Mouse (Mus musculus) forebrain, embryonic 12.5 days (tissue): Measurements from ENCODE around the gene Kcnc2. TPM values are rescaled to one million over a fixed set of nuclear protein-coding genes. Genes with fewer than 3 reads are reported as not detected.

Source experiments
- ATAC-seq: fragments of 200-750 bp; cut with Nextera tagmentation; 2 replicates; pipeline ENCODE4 v1.8.0; 2017; ENCODE audit warnings: moderate TSS enrichment; ENCODE audit not compliant: low FRiP score
- H3K27ac ChIP-seq: fragments of 300-500 bp; sonication (generic); 2 replicates; pipeline ENCODE4 v1.5.1; 2016; ENCODE audit warnings: mild to moderate bottlenecking
- H3K27me3 ChIP-seq: fragments of 300-500 bp; sonication (generic); 2 replicates; pipeline ENCODE4 v1.6.1; 2016; ENCODE audit warnings: mild to moderate bottlenecking
- H3K36me3 ChIP-seq: fragments of 300-500 bp; sonication (generic); replicated peaks from 2 replicates; pipeline ENCODE4 v1.6.1; 2016; ENCODE audit warnings: mild to moderate bottlenecking
- H3K4me1 ChIP-seq: fragments of 300-500 bp; sonication (generic); 2 replicates; pipeline ENCODE4 v1.6.1; 2016
- H3K4me2 ChIP-seq: fragments of 300-500 bp; sonication (generic); 2 replicates; pipeline ENCODE4 v1.6.1; 2016; ENCODE audit warnings: mild to moderate bottlenecking, moderate library complexity
- H3K4me3 ChIP-seq: fragments of 300-500 bp; sonication (generic); replicated peaks from 2 replicates; pipeline ENCODE4 v1.5.1; 2016; ENCODE audit warnings: mild to moderate bottlenecking
- H3K9ac ChIP-seq: fragments of 300-500 bp; sonication (generic); 2 replicates; pipeline ENCODE4 v1.6.1; 2016; ENCODE audit warnings: mild to moderate bottlenecking
- H3K9me3 ChIP-seq: fragments of 300-500 bp; sonication (generic); 2 replicates; pipeline ENCODE4 v1.6.1; 2016
- WGBS: fragments of 180-500 bp; shearing (Covaris S2); methylation state at CpG from one replicate; pipeline ENCODE4 v1.1.7; 2016; 5-methylcytosine and 5-hydroxymethylcytosine counted together
- polyA plus RNA-seq: library from polyadenylated mRNA; unstranded; fragments of >200 nt; fragmentation: Nextera tagmentation; extraction: Ambion mirVana; gene quantifications from 2 replicates; pipeline ENCODE4 v1.2.1, GENCODE M21; 2016

Kcnc2 gene
- polyA plus RNA-seq, 1 experiment from 2014 or later, result 1.8 TPM

DNA sequence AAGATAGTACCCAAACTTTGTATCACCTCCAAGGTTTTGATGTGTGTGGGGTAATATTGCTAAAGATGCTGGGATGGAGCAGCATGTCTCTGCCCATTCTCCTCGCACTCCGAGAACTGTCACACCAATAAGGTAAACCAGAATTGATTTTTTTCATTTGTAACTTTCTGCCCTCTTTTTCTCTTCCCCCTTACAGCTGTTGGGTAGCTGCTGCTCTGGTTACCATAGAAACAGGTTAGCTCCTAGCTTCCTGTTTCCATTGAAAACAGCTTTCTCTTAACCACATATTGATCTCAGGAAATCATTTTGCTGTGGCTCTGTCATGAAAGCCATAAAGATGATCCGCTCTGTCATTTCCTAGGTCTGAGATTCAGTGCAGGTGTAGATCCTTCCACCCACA lies 7.1 kb downstream of the Kcnc2 start:
- H3K4me3 ChIP-seq, result no peak overlapping the region
- WGBS, result 88% methylated on average over 3 of the region's 3 CpGs
- H3K4me2 ChIP-seq, result no peak overlapping the region
- no peak overlapping the region for H3K9ac ChIP-seq
- ATAC-seq, result no peak
- H3K4me1 ChIP-seq, result no peaks in the 10 kb centered on the region
- no peaks in the 10 kb centered on the region for H3K36me3 ChIP-seq
- no peaks in the 10 kb centered on the region for H3K9me3 ChIP-seq
- H3K27ac ChIP-seq, result no peak overlapping the region
- H3K27me3 ChIP-seq, result peaks cover 11% of the 10 kb centered on the region

DNA sequence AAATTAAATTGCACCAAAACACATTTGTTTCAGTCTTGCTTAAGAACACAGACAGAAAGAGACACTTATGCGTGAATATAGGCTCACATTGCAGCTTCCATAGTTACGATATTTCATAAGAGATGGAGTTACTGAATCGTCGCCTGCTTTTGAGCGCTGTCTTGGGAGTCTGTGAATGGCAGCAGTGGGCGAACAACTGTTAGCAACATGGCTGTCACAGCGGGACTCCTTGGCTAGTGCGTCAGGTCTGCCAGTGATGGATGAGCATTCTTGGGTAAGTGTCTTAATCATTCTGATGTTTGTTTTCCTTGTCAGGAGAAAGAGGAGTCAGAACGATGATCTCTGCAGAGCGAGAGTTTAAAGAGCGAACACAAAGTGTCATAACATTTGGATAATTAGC lies 44.2 kb downstream of the Kcnc2 start:
- H3K9ac ChIP-seq, result no peak overlapping the region
- no peaks in the 10 kb centered on the region for H3K9me3 ChIP-seq
- no peak overlapping the region for H3K4me2 ChIP-seq
- no peak for ATAC-seq
- H3K4me1 ChIP-seq, result no peaks in the 10 kb centered on the region
- H3K27ac ChIP-seq, result no peak overlapping the region
- no peak overlapping the region for H3K4me3 ChIP-seq
- WGBS, result 69% methylated on average over 11 of the region's 11 CpGs
- H3K36me3 ChIP-seq, result no peaks in the 10 kb centered on the region
- H3K27me3 ChIP-seq, result no peaks in the 10 kb centered on the region

DNA sequence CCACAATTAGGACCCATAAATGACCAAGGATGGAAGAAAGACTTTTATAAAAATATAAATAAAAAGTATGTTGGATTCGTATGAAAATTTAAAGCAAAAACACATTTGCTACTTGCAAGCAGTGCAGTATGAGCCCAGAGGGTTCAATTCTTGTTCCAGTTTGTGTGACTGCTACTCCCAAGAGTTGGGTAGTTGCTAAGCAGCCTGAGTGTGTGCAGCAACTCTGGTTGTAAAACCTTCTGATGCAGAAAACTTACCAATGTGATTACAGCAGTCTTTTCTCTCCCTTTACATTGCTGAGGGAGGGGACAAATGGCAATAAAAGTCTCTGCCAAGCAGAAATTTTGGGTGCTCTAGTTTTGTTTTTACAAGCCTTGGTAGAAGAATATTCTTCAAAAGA lies 46.9 kb downstream of the Kcnc2 start:
- Histone ChIP-seq H3K27ac (no peak overlapping the region), H3K9me3 (no peaks in the 10 kb centered on the region), H3K27me3 (no peaks in the 10 kb centered on the region), H3K9ac (no peak overlapping the region), H3K4me1 (no peaks in the 10 kb centered on the region), H3K36me3 (no peaks in the 10 kb centered on the region), H3K4me3 (no peak overlapping the region), H3K4me2 (no peak overlapping the region)
- WGBS, result 78% methylated on average over 1 of the region's 1 CpGs
- ATAC-seq, result no peak

DNA sequence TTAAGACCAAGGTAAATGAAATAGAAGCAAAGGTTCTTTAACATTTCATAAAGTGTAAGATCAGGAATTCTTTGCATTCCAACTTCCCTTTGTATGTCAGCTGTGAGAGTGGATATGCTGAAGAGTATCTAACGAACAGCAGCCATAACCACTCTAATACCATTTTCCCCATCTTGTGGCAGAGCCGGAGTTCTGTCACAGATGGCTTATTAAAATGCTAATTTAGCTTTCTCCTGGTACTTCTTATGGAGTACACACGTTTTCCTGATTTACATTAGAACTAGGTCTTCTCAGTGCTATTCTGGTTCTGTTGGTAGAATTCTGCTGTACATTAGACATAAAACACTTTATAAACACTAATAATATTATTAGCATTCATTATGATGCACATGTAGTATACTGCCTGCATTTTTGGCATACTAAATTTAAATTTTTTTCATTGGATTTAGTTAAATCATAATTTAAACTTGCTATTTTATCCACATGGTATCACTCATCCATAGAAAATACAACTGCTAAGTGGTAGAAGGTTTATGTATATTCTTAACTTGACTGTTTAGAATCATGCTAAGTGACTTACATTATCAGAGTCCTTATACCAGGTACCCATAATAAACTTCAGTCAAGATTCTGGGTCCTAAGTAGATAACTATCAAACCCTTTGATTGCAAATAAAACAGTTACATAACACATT lies 86.9 kb downstream of the Kcnc2 start:
- Histone ChIP-seq H3K4me3 (no peak overlapping the region), H3K4me1 (peaks cover 4% of the 10 kb centered on the region; the same call in 1 of the 2 replicates), H3K9ac (no peak overlapping the region), H3K36me3 (no peaks in the 10 kb centered on the region), H3K27me3 (no peaks in the 10 kb centered on the region), H3K27ac (no peak overlapping the region), H3K4me2 (no peak overlapping the region), H3K9me3 (no peaks in the 10 kb centered on the region)
- ATAC-seq, result peak; percentile 57; the same call in 1 of the 2 replicates
- 24% methylated on average over 3 of the region's 3 CpGs for WGBS

DNA sequence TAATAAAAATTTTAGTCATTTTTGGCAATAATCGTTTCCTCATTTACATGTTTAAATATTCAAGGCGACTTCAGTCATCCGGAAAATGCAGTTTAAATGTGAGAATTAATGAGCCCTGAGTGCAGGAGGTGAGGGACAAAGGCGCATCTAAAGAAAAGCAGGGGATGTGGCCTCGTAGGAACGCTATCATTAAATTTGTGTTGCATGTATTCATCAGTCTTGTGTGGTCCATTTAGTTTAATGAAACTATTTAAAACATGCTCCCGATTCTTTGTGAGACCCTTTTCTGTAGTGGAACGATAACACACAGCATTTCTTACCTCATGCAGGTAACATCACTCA lies 87.4 kb downstream of the Kcnc2 start:
- WGBS, result 41% methylated on average over 8 of the region's 8 CpGs
- no peaks in the 10 kb centered on the region for H3K27me3 ChIP-seq
- H3K9ac ChIP-seq, result no peak overlapping the region
- H3K27ac ChIP-seq, result no peak overlapping the region
- no peak overlapping the region for H3K4me3 ChIP-seq
- H3K36me3 ChIP-seq, result no peaks in the 10 kb centered on the region
- ATAC-seq, result peak; percentile 68; the same call in 1 of the 2 replicates
- no peak overlapping the region for H3K4me2 ChIP-seq
- H3K4me1 ChIP-seq, result peaks cover 4% of the 10 kb centered on the region; the same call in 1 of the 2 replicates
- no peaks in the 10 kb centered on the region for H3K9me3 ChIP-seq

DNA sequence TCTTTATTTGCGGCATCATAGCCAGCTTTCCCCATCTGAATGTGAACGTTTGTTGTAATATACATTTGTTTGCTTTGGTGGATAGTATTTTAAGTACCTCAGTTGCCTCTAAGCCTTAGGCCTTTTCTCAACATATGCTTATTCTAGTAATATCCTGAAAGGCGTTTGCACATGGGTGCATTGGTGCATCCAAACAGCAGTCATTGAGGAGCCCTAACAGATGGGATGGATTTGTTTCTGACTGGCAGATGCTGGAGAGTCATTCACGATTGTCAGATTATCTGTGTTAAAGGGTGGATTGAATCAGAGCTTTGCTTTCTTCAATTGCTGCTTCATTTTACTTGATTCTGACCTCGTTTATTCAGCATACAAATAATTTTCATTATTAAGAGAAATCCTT lies 89.8 kb downstream of the Kcnc2 start:
- Histone ChIP-seq H3K4me3 (no peak overlapping the region), H3K36me3 (no peaks in the 10 kb centered on the region), H3K4me1 (peaks cover 4% of the 10 kb centered on the region; the same call in 1 of the 2 replicates), H3K9ac (no peak overlapping the region), H3K9me3 (no peaks in the 10 kb centered on the region), H3K27ac (no peak overlapping the region), H3K27me3 (no peaks in the 10 kb centered on the region), H3K4me2 (no peak overlapping the region)
- no peak for ATAC-seq
- 65% methylated on average over 5 of the region's 5 CpGs for WGBS

DNA sequence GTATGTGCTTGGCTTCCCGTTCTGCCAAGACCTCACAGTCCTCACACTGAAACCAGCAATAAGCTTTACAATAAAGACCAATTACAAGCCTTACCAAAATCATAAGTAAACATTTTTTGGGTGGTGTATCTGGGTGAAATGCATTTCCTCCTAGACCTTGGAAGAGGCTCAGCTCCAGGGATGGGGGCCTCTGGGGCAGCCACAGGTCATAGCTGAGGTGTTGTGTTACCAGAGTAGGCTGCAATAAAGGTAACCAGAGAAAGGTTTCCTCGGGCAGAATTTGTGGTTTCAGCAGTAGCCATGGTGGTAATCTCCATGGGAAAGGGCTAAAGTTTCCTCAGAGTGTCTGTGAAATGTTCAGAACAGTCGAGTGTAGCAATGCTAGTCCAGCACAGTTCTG lies 97.4 kb downstream of the Kcnc2 start:
- no peak overlapping the region for H3K4me2 ChIP-seq
- WGBS, result 70% methylated on average over 3 of the region's 3 CpGs
- no peaks in the 10 kb centered on the region for H3K27me3 ChIP-seq

DNA sequence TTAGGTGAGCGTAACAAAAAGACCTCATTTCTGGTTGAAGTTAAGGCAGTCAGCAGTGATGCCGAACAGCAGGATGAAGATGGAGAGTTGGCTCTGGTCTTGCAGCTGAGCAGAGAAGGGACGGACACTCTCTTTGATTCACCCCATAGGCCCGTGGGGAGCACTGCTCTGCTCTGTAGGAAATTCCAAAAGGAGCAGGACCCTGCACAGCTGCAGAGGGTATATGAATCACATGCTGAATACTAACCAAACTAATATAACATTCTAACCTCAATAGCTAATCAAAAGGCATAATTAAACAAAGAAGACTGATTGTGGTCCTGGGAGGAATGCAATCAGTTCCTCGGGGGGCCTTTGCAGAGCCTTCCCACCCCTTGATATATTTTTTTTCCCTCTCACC lies 106.2 kb downstream of the Kcnc2 start:
- Histone ChIP-seq H3K27ac (no peak overlapping the region), H3K9me3 (no peaks in the 10 kb centered on the region), H3K4me1 (no peaks in the 10 kb centered on the region), H3K27me3 (no peaks in the 10 kb centered on the region), H3K4me3 (no peak overlapping the region), H3K4me2 (no peak overlapping the region), H3K9ac (no peak overlapping the region), H3K36me3 (no peaks in the 10 kb centered on the region)
- no peak for ATAC-seq
- 79% methylated on average over 5 of the region's 5 CpGs for WGBS

More for the DNA sequence above, 97.4 kb downstream of the Kcnc2 start:
- ATAC-seq, result no peak
- H3K4me3 ChIP-seq, result no peak overlapping the region
- no peaks in the 10 kb centered on the region; the same call in 1 of the 2 replicates for H3K4me1 ChIP-seq
- H3K27ac ChIP-seq, result no peak overlapping the region
- H3K36me3 ChIP-seq, result no peaks in the 10 kb centered on the region
- H3K9ac ChIP-seq, result no peak overlapping the region
- H3K9me3 ChIP-seq, result no peaks in the 10 kb centered on the region

DNA sequence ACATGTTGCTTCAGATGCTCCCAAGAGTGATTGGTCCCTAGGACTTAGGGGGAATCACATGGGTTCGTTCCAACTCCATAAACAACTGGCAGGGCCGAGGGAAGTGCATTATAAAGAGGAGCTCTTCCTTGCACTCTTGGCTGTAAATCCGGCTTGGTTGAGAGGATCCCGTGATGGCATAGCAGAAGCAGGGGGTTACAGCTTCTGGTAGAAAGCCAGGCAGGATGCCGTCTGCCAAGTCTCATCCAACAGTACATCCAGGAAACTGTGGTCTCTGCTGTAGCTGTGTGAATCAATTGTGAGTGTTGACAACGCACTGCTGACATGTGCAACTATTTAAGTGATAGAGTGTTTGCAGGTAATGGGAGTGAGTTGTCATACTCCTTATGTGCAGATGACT lies 107.5 kb downstream of the Kcnc2 start:
- H3K27me3 ChIP-seq, result no peaks in the 10 kb centered on the region
- no peaks in the 10 kb centered on the region for H3K9me3 ChIP-seq
- H3K4me2 ChIP-seq, result no peak overlapping the region
- no peak for ATAC-seq
- H3K27ac ChIP-seq, result no peak overlapping the region
- H3K9ac ChIP-seq, result no peak overlapping the region
- H3K4me1 ChIP-seq, result no peaks in the 10 kb centered on the region
- no peak overlapping the region for H3K4me3 ChIP-seq
- whole genome bisulfite sequencing, result 85% methylated on average over 6 of the region's 6 CpGs
- no peaks in the 10 kb centered on the region for H3K36me3 ChIP-seq

DNA sequence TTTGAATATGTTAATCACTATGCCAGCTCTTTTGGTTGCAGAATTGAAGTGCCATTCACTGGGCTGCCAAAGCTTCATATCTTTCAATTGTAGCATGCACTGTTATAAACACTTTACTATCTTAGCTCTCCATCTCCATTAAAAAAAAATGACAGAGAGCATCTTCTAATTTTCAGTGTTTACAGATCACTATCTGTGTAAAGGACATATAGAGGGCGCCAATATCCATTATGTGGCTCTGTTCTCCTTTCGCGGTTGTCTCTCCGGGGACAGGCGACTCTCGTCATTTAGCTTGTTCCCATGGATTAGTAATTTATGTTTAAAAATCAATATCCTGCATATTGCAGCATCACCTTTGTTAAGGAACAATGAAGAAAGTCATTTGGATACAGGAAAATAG lies 109.7 kb downstream of the Kcnc2 start:
- no peaks in the 10 kb centered on the region for H3K36me3 ChIP-seq
- H3K4me3 ChIP-seq, result no peak overlapping the region
- H3K4me1 ChIP-seq, result no peaks in the 10 kb centered on the region
- H3K9ac ChIP-seq, result no peak overlapping the region
- ATAC-seq, result no peak
- H3K9me3 ChIP-seq, result no peaks in the 10 kb centered on the region
- no peaks in the 10 kb centered on the region for H3K27me3 ChIP-seq
- no peak overlapping the region for H3K4me2 ChIP-seq
- WGBS, result 87% methylated on average over 6 of the region's 6 CpGs
- H3K27ac ChIP-seq, result no peak overlapping the region

DNA sequence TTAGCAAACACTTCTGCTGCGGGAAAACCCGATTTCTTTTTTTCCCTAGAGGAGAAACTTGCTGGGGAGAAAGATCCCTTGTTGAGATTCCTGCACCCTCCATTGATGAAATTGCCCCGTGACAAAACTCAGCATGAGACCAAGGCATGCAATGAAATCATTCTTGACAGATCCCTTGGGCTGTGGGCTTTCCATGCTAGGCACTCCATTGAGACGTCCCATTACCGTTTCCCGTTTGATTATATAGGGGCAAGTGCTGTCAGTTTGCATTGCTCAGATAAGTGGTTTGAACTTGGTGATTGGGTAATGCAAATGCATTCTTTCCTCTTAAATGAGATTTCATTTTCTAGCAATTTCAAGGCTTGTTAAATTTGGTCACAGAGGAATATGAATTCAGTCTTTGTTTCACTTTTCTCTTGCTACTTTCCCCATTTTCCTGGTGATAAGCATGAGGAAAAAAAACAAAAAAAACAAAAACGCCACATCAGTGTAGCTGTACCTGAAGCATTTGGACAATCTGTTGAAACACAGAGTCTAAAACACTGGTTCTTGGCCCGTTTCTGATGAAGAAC lies 123.6 kb downstream of the Kcnc2 start:
- Histone ChIP-seq H3K27me3 (no peaks in the 10 kb centered on the region), H3K4me2 (no peak overlapping the region), H3K4me3 (no peak overlapping the region), H3K4me1 (no peaks in the 10 kb centered on the region), H3K9ac (no peak overlapping the region), H3K9me3 (no peaks in the 10 kb centered on the region), H3K27ac (no peak overlapping the region), H3K36me3 (no peaks in the 10 kb centered on the region)
- no peak for ATAC-seq
- 65% methylated on average over 8 of the region's 8 CpGs for WGBS

DNA sequence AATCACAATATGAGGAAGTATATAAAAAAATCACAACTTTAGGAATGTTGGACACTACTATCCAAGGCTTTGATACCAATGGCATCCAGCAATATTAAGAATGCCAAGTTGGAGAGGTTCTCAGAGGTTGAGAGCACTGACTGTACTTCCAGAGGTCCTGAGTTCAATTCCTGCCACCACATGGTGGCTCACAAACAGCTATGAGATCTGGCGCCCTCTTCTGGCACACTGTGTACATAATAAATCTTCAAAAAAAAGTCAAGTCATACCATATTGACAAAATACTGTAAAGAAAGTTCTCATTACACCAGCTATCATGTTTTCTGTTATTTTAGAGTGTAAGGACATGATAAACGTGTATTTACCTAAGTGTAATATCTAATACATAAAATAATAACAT lies 126.3 kb downstream of the Kcnc2 start:
- H3K27ac ChIP-seq, result no peak overlapping the region
- H3K4me1 ChIP-seq, result peaks cover 7% of the 10 kb centered on the region; the same call in 1 of the 2 replicates
- no peak overlapping the region for H3K4me2 ChIP-seq
- H3K4me3 ChIP-seq, result no peak overlapping the region
- H3K9me3 ChIP-seq, result no peaks in the 10 kb centered on the region
- H3K27me3 ChIP-seq, result no peaks in the 10 kb centered on the region
- ATAC-seq, result no peak
- H3K9ac ChIP-seq, result no peak overlapping the region
- WGBS, result 45% methylated on average over 2 of the region's 2 CpGs
- no peaks in the 10 kb centered on the region for H3K36me3 ChIP-seq
